Mouse (Mus musculus): ENCODE measurements around the gene Eya3. TPM values are rescaled to one million over a fixed set of nuclear protein-coding genes. Genes with fewer than 3 reads are reported as not detected.

Gene Eya3
- total RNA-seq, 2 experiments from 2014 or later: 28.1 to 33.8 TPM

Other genes starting within 250 kb of the Eya3 start
- gene Phactr4, start 216.5 kb upstream of the Eya3 start, total RNA-seq (2021): 10 to 100 TPM; 23.2 to 23.4 TPM
- gene Med18, start 175.1 kb upstream of the Eya3 start, total RNA-seq (2021): 1 to 10 TPM; 4.4 to 4.8 TPM
- 1 to 10 TPM; 2.5 to 3.3 TPM for gene Sesn2, start 128.5 kb upstream of the Eya3 start, total RNA-seq (2021)
- 100 to 1,000 TPM; 301 to 320 TPM for gene Atpif1, start 105.3 kb upstream of the Eya3 start, total RNA-seq (2021)
- gene Dnajc8, start 103.4 kb upstream of the Eya3 start, total RNA-seq (2021): 10 to 100 TPM; 49.4 to 57.1 TPM
- gene Ptafr, start 74.9 kb upstream of the Eya3 start, total RNA-seq (2021): 1 to 10 TPM; 1.6 to 2.1 TPM
- gene Xkr8, start 93.6 kb downstream of the Eya3 start, total RNA-seq (2021): 1 to 10 TPM; 2.1 to 2.7 TPM
- under 1 TPM; 0.36 to 0.94 TPM for gene Smpdl3b, start 118.3 kb downstream of the Eya3 start, total RNA-seq (2021)
- 10 to 100 TPM; 10.3 to 12.5 TPM for gene Rpa2, start 129.3 kb downstream of the Eya3 start, total RNA-seq (2021)
- 1 to 10 TPM; 1.9 to 2.0 TPM for gene Themis2, start 157.4 kb downstream of the Eya3 start, total RNA-seq (2021)
- 10 to 100 TPM; 16.8 to 20.7 TPM for gene Ppp1r8, start 204.2 kb downstream of the Eya3 start, total RNA-seq (2021)
- gene Stx12, start 245.5 kb downstream of the Eya3 start, total RNA-seq (2021): 10 to 100 TPM; 31.5 to 35.0 TPM